Mouse (Mus musculus): Measurements from ENCODE around the gene Olfr17.
"Not testable (repeated sequence)": the region's sequence is repeated elsewhere in the genome, so short reads cannot be mapped to it uniquely, and the experiment has no call there.

Gene Olfr17

GRCm38 (mm10) chr7:107092920-107093319, at the start of gene Olfr17:
Gene Olfr17, plus strand, starts transcription at chr7:107093220.
- in situ Hi-C loops (cut with MboI; ENCODE audit: low pct_unique_long_range_greater_than_20kb in 1 of 2, low sequenced_read_pairs in 2 of 2, unreplicated experiment in 1 of 2): no loop called here

- in situ Hi-C loops (cut with MboI; ENCODE audit: low pct_unique_long_range_greater_than_20kb in 1 of 2, low sequenced_read_pairs in 2 of 2, unreplicated experiment in 1 of 2): no loop called here
These were observed 48.6 kb upstream of the Olfr17 start for GRCm38 (mm10) chr7:107044407-107044806.

- in situ Hi-C loops (cut with MboI; ENCODE audit: low pct_unique_long_range_greater_than_20kb in 1 of 2, low sequenced_read_pairs in 2 of 2, unreplicated experiment in 1 of 2): no loop called here
These were observed 47.2 kb upstream of the Olfr17 start for GRCm38 (mm10) chr7:107045833-107046232.

- in situ Hi-C loops (cut with MboI; ENCODE audit: low pct_unique_long_range_greater_than_20kb in 1 of 2, low sequenced_read_pairs in 2 of 2, unreplicated experiment in 1 of 2): no loop called here
These were observed 45.4 kb upstream of the Olfr17 start for GRCm38 (mm10) chr7:107047578-107047977.

- in situ Hi-C loops (cut with MboI; ENCODE audit: low pct_unique_long_range_greater_than_20kb in 1 of 2, low sequenced_read_pairs in 2 of 2, unreplicated experiment in 1 of 2): no loop called here
These were observed 22.3 kb upstream of the Olfr17 start, which contains the start of gene Olfr714 for GRCm38 (mm10) chr7:107070681-107071080. Gene Olfr714, plus strand, starts transcription at chr7:107070981.

GRCm38 (mm10) chr7:107110269-107110668, 17.2 kb downstream of the Olfr17 start, which contains the start of gene Olfr715b:
Gene Olfr715b, minus strand, starts transcription at chr7:107110369.
- in situ Hi-C loops (cut with MboI; ENCODE audit: low pct_unique_long_range_greater_than_20kb in 1 of 2, low sequenced_read_pairs in 2 of 2, unreplicated experiment in 1 of 2): not testable (repeated sequence)

GRCm38 (mm10) chr7:107130983-107131382, 38.0 kb downstream of the Olfr17 start, which contains the start of gene Olfr715:
Gene Olfr715, minus strand, starts transcription at chr7:107131083.
- in situ Hi-C loops (cut with MboI; ENCODE audit: low pct_unique_long_range_greater_than_20kb in 1 of 2, low sequenced_read_pairs in 2 of 2, unreplicated experiment in 1 of 2): not testable (repeated sequence)

GRCm38 (mm10) chr7:107138027-107138426, 45.0 kb downstream of the Olfr17 start, which contains the start of gene Olfr716:
Gene Olfr716, plus strand, starts transcription at chr7:107138327.
- in situ Hi-C loops (cut with MboI; ENCODE audit: low pct_unique_long_range_greater_than_20kb in 1 of 2, low sequenced_read_pairs in 2 of 2, unreplicated experiment in 1 of 2): not testable (repeated sequence)

Measured in mouse embryonic stem cell (cell line).